Mouse (Mus musculus): ENCODE results near the gene Lekr1.

- TF ChIP-seq CTCF (IDR thresholded peaks at IDR 0.05; ENCODE audit: control insufficient read depth, insufficient read depth, low read length), result no peak
- TF ChIP-seq POLR2A (IDR thresholded peaks at IDR 0.05; ENCODE audit: borderline replicate concordance, control insufficient read depth, low read depth, low read length), result no peak
These were observed 131.5 kb downstream of the Lekr1 start for GRCm38 (mm10) chr3:65797345-65798137.

Data from bone marrow, adult 2 months (tissue).